Mouse (Mus musculus): ENCODE data around the gene Dennd1b.

Dennd1b gene

GRCm38 (mm10) chr1:138958863-138959262 is 4.4 kb upstream of the Dennd1b start:
- CTCF ChIA-PET: no interaction called here
- POLR2A ChIA-PET: interaction anchor here in 1 of 4 experiments (1.1 kb wide), 1 partner anchor 120 kb away, joined by 4 read pairs; no protein-coding TSS in a partner anchor

GRCm38 (mm10) chr1:138959903-138960483 is 3.2 kb upstream of the Dennd1b start:
- POLR2A ChIA-PET: interaction anchor here in 1 of 4 experiments (0.8 kb wide), 1 partner anchor 17 kb away, joined by 3 read pairs; no protein-coding TSS in a partner anchor

GRCm38 (mm10) chr1:138962266-138963101 is 751 bp upstream of the Dennd1b start:
- ChIA-PET POLR2A (interaction anchor here (0.6 to 2.6 kb wide), 31 partner anchors 8 to 758 kb away, joined by 3 to 15 read pairs (median 4); partner anchors contain the start of genes Lhx9 (in 2 of the 4) and Nek7 (in 1 of the 4)), CTCF (no interaction called here)

More at GRCm38 (mm10) chr1:138959903-138960483, 3.2 kb upstream of the Dennd1b start:
- CTCF ChIA-PET: no interaction called here

GRCm38 (mm10) chr1:138963868-138964458 is 728 bp downstream of the Dennd1b start:
- CTCF ChIA-PET: no interaction called here
- POLR2A ChIA-PET: interaction anchor here in 2 of 4 experiments (1.0 to 1.9 kb wide), 8 partner anchors 10 to 345 kb away, joined by 3 to 10 read pairs (median 4); partner anchors contain the start of gene Nek7 (in 1 of the 2)

GRCm38 (mm10) chr1:138965069-138965468 is 1.8 kb downstream of the Dennd1b start:
- CTCF ChIA-PET: interaction anchor here in 1 of 4 experiments (0.7 kb wide), 1 partner anchor 104 kb away, joined by 17 read pairs; no protein-coding TSS in a partner anchor

GRCm38 (mm10) chr1:138965511-138965910 is 2.3 kb downstream of the Dennd1b start:
- ChIA-PET CTCF (no interaction called here), POLR2A (interaction anchor here in 2 of 4 experiments (0.6 to 1.0 kb wide), 2 partner anchors 8 to 151 kb away, joined by 5 to 7 read pairs; no protein-coding TSS in a partner anchor)

More at GRCm38 (mm10) chr1:138965069-138965468, 1.8 kb downstream of the Dennd1b start:
- POLR2A ChIA-PET: interaction anchor here in 3 of 4 experiments (0.6 to 1.1 kb wide), 4 partner anchors 9 to 151 kb away, joined by 3 to 7 read pairs (median 6); no protein-coding TSS in a partner anchor

GRCm38 (mm10) chr1:138967450-138967849 is 4.2 kb downstream of the Dennd1b start:
- ChIA-PET POLR2A (interaction anchor here in 1 of 4 experiments (0.7 to 1.3 kb wide), 3 partner anchors 10 to 11 kb away, joined by 3 read pairs; no protein-coding TSS in a partner anchor), CTCF (no interaction called here)

- POLR2A ChIA-PET: interaction anchor here in 1 of 4 experiments (1.1 to 1.3 kb wide), 2 partner anchors 8 to 12 kb away, joined by 3 to 4 read pairs; no protein-coding TSS in a partner anchor
- CTCF ChIA-PET: no interaction called here
Observed at GRCm38 (mm10) chr1:138970053-138970452, 6.8 kb downstream of the Dennd1b start.

- ChIA-PET CTCF (no interaction called here), POLR2A (interaction anchor here in 2 of 4 experiments (1.0 to 2.7 kb wide), 8 partner anchors 9 to 136 kb away, joined by 3 to 15 read pairs (median 4); partner anchors contain the start of gene Dennd1b (in 2 of the 2))
Observed at GRCm38 (mm10) chr1:138973541-138974224, 10.4 kb downstream of the Dennd1b start.

GRCm38 (mm10) chr1:138974836-138975235 is 11.6 kb downstream of the Dennd1b start:
- POLR2A ChIA-PET: interaction anchor here in 3 of 4 experiments (1.6 to 2.7 kb wide), 6 partner anchors 9 to 137 kb away, joined by 3 to 15 read pairs (median 6); partner anchors contain the start of genes Dennd1b (in 3 of the 3) and 2310009B15Rik (in 1 of the 3)
- CTCF ChIA-PET: no interaction called here

- ChIA-PET POLR2A (interaction anchor here in 3 of 4 experiments (0.6 to 2.7 kb wide), 5 partner anchors 13 to 459 kb away, joined by 3 to 15 read pairs (median 5); partner anchors contain the start of genes Dennd1b (in 3 of the 3) and 2310009B15Rik (in 1 of the 3)), CTCF (no interaction called here)
Observed at GRCm38 (mm10) chr1:138975945-138976344, 12.7 kb downstream of the Dennd1b start.

- POLR2A ChIA-PET: interaction anchor here in 2 of 4 experiments (0.8 to 1.6 kb wide), 4 partner anchors 8 to 20 kb away, joined by 3 to 4 read pairs (median 4); partner anchors contain the start of gene Dennd1b (in 1 of the 2)
Observed at GRCm38 (mm10) chr1:138982203-138982602, 19.0 kb downstream of the Dennd1b start.

GRCm38 (mm10) chr1:138982611-138983010 is 19.4 kb downstream of the Dennd1b start:
- POLR2A ChIA-PET: interaction anchor here in 1 of 4 experiments (0.8 to 1.6 kb wide), 2 partner anchors 9 to 20 kb away, joined by 3 to 4 read pairs; no protein-coding TSS in a partner anchor
- CTCF ChIA-PET: no interaction called here

More at GRCm38 (mm10) chr1:138982203-138982602, 19.0 kb downstream of the Dennd1b start:
- CTCF ChIA-PET: no interaction called here

- CTCF ChIA-PET: no interaction called here
- POLR2A ChIA-PET: interaction anchor here in 2 of 4 experiments (1.4 to 1.6 kb wide), 3 partner anchors 9 to 20 kb away, joined by 4 to 6 read pairs (median 4); partner anchors contain the start of gene Dennd1b (in 1 of the 2)
Observed at GRCm38 (mm10) chr1:138983064-138983463, 19.8 kb downstream of the Dennd1b start.

- POLR2A ChIA-PET: interaction anchor here in 2 of 4 experiments (1.4 to 1.6 kb wide), 3 partner anchors 9 to 21 kb away, joined by 4 to 6 read pairs (median 4); partner anchors contain the start of gene Dennd1b (in 1 of the 2)
Observed at GRCm38 (mm10) chr1:138983465-138983864, 20.2 kb downstream of the Dennd1b start.

GRCm38 (mm10) chr1:138984161-138984560 is 20.9 kb downstream of the Dennd1b start:
- CTCF ChIA-PET: no interaction called here
- POLR2A ChIA-PET: interaction anchor here in 2 of 4 experiments (0.8 to 1.5 kb wide), 3 partner anchors 10 to 139 kb away, joined by 3 to 6 read pairs (median 4); partner anchors contain the start of gene Dennd1b (in 1 of the 2)

More at GRCm38 (mm10) chr1:138983465-138983864, 20.2 kb downstream of the Dennd1b start:
- CTCF ChIA-PET: no interaction called here

GRCm38 (mm10) chr1:138992384-138993138 is 29.3 kb downstream of the Dennd1b start:
- ChIA-PET POLR2A (interaction anchor here in 1 of 4 experiments (0.9 to 1.8 kb wide), 2 partner anchors 15 to 29 kb away, joined by 4 to 5 read pairs; partner anchors contain the start of gene Dennd1b), CTCF (no interaction called here)
